Mouse (Mus musculus) adrenal gland, postnatal 4 days (tissue): ENCODE results near the gene Qrsl1. TPM values are rescaled to one million over a fixed set of nuclear protein-coding genes. Genes with fewer than 3 reads are reported as not detected.

ENCODE experiments used
- DNase-seq, 2 experiments: peaks; one replicate each; pipeline ENCODE4 v3.0.0; 2021 to 2022; ENCODE audit warnings: low spot score in 2 of 2, mixed read lengths in 2 of 2
- total RNA-seq, 2 experiments: library from RNA; stranded (reverse); gene quantifications; 2 replicates each; pipeline ENCODE4 v1.2.3; 2021

Gene Qrsl1
- total RNA-seq, 2 experiments from 2014 or later = 12.3 to 13.5 TPM

DNA sequence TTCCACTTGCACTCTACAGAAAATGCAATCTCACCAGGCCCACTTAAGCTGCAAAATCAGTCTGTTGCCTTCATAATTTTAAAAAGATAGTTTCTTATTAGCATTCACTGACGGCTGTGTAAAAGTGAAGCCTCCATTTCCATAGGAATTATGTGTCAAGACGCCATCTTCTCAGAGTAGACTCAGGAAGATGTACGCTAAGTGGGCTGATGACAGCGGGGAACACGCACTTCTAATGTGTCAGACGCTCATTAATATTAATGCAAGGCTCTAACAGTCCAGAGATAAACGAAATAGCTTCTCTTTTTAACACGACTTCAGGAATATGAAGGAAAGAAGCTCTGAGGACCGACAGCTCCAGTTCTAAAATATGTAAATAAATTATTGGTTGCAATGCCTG lies 13.9 kb downstream of the Qrsl1 start:
- no peak for DNase-seq

DNA sequence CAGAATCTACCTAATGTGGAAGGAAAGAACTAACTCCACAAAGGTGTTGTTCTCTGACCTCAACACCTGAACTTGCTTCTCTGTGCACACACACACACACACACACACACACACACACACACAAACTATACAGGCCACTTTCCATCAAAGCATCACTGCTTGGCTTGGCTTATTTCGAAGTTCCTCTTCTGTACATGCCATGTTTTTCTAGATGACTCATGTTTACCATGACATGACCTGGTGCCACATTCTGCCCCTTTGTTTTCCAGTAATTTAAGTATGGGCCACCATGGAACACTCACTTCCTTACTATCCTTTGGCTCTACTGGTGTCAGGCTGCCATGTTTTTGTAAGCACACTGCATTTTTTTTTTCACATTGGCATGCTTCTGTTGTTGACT lies 30.1 kb downstream of the Qrsl1 start:
- no peak for DNase-seq

DNA sequence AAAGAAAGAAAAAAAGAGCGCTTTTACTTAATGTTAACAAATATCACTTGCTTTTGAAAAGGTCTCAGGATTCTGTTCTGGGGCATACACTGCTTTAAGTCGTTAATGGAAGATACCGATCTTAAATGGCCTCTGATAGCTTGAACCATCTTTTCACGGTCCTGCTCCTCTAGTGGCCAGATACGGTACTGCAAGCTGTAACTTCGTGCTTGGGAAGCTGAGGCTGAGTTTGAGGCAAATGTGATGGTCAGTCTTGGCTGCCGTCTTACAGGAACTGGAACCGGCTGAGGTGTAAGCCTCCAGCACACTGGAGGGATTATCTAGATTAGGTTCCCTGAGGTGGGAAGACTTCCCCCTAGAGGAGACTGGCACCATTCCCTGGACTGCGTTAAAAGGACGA lies 30.8 kb downstream of the Qrsl1 start:
- DNase-seq = no peak

DNA sequence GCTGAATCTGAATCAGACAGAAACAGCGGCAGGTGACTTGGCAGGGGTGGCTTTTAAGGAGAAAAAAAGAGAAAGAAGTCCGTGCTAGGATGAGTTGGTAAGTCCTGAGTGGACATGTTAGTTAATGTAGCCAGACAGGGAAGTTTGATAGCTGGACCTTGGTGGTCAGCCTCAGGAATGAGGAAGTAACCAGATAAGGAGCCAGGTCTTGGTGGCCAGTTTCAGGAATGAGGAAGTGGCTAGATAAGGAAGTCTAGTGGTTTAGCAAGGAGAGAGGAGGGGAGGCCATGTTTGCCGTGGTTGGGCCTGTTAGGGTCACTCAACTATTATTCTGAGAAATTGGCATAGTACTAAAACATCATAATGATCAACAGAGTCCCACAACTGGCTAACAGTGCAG lies 45.2 kb downstream of the Qrsl1 start:
- no peak for DNase-seq

DNA sequence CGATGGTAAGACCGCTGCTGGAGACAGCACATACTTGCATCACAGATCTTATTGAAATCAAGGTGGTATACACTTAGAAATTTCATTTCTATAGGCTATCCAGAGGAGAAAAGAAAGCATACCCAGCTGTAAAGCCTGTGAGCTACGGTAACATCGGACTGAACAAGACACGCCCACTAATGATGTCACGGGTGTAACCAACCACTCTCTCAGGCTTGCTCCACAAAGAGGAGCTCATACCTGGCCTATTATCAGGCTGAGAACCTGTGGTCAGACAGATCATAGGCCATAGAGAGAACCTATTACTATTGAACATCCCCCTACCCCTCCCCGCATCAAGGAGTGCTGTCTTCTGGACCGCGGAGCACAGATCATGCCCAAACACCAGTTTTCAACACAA lies 45.6 kb downstream of the Qrsl1 start:
- DNase-seq = no peak

DNA sequence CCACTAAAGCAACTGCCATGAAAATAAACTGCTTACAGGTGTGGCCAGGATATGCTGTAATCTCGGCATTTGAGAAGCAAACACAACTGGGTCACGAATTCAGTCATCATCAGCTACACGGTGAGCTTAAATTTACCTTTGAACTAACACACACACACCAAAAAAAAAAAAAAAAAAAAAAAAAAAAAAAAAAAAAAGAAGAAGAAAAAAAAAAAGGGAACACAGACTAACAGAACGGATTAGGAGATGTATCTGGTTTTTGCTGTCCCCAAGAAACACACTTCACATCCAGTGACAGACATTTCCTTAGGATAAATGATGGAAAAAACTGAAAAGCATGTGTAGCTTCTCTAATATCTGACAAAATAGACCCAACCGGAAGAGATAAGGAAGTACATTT lies 49.6 kb downstream of the Qrsl1 start:
- no peak for DNase-seq

DNA sequence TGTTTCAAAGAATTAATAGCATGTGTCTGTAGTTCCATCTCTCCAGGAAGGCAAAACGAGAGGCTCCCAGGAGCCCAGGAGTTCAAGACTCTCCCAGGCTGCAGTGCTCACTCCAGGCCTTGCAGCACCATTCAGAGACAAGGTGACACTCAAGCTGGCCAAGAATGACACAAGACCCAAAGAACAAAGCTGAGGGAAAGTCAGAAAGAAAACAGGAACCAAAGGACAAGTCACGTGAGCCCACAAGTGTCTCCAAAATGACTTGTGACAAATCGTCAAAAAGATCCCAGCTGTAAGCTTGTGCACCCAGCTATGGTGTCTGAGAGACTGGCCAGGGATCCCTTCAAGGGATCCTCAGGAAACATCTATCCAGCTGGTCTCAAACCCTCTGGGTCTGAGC lies 52.1 kb downstream of the Qrsl1 start:
- no peak for DNase-seq

DNA sequence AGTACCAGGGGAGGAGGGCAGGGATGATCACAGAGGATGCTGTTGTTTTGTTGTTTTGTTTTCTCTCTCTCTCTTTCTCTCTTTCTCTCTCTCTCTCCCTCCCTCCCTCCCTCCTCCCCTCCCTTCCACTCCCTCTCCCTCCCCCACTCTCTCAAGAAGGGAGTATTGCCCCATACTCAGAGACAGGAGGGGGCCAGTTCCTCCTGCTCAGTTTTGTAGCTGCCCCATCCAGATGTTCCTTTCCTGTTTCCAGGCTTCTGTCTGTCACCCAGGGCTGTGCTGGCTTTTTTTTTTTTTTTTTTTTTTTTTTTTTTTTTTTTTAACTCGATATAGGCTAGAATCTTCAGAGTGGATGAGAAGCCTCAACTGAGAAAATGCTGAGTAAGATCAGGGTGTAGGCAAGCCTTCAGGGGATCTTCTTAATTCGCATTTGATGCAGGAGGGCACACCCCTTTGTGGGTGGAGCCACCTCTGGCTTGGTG lies 55.4 kb downstream of the Qrsl1 start:
- DNase-seq = no peak

DNA sequence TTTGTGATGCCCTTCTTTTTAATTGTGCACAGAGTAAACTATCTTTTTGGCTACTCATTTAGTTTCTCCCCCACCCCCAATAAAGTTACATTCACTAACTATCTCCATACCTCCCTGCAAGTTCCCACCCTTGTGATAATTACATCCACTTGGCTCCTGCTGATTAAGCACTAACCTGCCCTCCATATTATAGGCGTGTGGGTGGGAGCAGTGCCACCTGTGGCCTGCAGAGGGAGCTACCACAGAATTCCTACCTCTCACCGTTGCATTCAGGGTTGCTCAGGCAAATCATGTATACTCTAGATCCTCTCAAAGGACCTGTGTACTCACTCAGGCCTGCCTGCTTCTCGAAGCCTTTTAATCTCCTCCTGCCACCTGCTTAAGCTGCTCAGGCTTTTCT lies 56.1 kb downstream of the Qrsl1 start:
- DNase-seq = no peak

DNA sequence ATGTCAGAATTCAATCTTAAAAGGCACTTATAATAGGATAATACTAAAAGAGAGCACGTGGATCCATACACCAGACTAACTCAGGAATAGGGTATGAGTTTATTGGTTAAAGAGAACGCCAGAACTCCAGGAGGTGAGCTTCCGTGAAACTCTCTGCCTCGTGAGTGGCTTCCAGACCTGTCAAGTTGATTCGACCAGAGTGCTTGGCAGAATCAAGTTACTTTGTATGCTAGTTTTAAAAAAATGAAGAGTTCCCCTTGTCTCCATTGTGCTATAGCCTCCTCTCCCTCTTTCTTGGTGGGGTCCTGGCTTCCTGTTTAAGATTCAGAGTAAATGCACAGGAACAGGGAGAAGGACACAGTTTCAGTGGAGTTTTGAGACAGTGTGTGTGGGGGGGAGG lies 60.1 kb downstream of the Qrsl1 start:
- no peak for DNase-seq

DNA sequence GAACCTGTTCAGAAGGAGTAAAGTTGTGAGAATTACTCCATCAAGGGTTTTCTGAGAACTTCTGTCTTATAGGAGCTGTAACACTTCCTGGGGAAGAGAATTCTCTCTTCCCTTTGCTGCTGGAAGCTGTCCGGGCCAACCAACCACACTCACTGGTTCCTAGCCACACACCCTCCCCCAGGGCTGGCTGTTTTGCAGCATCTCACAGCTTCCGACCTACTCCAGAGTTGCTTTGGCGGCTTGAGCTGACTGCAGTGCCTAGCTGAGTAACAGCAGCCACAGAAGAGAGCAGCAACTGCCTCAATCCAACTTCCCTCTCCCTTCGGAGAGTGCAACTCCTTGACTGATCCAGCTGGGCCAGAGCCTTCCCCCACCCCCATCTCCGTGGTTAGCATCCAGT lies 68.7 kb downstream of the Qrsl1 start:
- no peak for DNase-seq

DNA sequence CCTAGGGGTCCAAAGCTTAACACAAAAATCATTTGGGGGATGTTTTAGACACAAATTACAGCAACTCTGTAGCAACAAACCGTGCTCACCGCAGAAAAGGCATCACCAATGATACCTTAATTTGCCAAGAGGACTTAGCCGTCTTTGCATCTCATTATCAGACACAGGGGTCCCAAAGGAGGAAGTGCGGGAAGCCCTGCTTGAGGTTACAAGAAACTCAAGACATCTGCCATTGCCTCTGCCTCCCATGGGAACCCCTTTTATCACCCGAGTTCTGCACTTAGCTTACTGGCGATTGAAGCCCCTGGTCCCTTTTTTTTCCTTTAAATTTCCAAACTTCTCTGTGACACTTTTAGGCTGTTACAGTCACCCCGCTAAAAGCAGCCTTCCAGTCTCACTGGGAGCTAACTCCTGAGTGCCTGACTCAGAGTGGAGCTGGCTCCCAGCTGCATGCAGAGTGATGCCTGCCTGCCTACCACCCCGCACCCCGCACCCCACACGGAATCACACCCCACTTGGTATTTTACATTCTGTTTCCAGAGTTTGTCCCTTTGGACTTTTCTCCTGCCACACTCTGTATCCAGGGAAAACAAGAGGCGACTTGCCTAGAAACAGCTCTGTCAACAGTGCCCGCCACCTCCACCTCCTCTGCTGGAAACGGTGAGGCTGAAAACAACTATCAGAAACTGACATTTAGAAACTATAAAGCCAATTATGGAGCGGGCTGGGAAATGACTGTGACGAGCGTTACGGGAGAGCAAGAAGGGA lies 71.1 kb downstream of the Qrsl1 start:
- no peak for DNase-seq

DNA sequence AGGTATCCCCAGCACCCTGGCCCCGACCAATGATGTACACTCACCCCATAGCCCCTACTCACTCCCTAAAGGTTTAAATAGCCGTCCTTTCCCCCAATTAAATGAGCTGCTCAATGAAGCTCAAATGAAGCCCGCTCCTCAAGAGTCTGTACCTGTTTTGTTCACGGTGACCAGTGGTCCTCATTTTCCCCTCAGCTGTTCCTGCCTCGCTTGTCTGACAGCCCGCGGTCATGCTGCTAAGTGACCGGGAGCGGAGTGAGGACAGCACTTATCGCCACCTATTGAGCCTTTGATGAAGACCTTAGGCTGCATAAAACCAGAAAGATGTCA lies 72.9 kb downstream of the Qrsl1 start:
- no peak for DNase-seq

DNA sequence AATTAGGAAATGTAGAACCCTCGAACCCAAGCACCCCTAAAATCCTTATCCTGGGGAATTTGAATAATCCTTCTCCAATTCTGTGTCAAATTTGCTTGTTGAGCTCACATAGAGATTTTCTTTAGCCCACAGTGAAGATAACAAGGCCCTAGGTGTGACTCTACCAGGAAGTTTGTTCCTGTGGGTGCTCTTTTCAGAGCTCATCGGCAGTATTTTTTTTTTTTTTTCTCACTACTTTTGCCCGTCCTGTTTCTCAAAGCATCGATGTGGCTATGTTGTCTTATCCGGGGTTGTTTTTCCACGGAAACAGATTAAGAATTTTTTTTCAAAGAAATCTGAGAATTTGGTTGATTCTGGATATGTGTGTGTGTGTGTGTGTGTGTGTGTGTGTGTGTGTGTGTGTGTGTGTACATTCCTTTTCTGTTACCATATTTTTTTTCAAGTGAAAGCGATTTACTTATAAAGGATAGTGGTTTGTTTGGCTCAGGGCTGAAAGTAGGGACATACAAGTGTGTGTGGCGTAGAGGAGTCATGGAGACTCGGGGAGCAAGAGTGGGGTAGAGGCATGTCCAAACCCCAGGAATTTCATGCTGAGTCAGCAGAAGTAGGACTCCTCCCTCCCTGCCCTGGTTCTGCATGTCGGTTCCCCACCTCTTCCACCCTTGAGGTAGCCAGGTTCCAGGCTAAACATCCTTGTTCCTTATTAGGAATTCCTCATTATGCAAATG lies 73.4 kb downstream of the Qrsl1 start:
- no peak for DNase-seq

DNA sequence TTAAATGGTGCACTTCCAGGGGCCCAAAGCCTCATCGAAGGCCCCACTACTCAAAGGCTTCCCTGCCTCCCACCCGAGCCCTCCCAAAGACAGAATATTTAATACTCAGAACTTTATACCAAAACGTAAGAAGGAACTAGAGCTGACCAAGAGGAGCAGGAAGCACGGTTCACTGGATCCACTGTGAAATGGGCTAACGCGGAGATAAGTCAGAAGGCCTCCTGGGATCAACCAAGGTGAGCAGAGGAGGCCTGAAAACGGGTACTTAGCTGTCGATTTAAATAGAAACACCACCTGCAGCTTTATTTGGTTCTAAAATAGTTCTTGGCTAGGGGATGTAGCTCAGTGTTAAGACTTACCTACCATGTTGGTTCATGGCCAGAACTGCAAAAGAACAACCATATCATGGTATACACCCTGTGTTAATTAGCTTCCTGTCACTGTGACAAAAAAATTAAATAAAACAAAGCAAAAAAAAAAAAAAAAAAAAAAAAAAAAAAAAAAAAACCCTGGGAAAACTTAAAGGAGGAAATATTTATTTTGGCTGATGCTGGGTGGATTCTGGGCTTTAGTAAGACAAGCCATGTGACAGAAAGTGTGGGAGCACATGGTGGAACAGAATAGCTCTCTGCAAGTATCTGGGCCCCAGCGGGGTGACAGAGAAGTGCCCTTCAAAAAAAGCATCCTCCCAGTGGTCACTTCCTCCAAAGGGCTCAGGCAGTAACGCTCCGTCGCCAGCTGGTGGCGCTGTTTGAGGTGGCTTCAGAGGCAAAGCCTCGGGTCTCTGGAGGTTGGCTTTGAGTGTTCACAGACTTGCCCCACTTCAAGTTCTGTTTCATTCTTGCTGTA lies 74.5 kb downstream of the Qrsl1 start:
- DNase-seq = no peak

DNA sequence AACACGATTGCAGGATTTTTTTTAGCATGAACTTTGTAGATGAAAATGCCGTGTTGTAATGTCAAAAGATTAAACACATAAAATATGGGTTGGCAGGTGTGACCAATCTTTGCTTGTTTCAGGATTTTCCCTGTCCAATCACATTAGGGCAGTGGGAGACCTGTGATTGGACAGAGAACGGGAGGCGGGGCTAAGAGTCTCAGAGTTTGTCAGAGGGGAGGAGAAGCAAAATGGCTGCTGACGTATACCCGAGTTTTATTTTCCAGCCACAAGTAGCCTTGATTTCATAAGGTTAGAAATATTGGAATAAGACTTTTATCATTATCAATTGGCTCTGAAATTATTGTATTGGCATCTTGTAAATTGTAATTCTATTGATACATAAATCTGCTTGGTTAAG lies 75.8 kb downstream of the Qrsl1 start:
- DNase-seq = no peak

DNA sequence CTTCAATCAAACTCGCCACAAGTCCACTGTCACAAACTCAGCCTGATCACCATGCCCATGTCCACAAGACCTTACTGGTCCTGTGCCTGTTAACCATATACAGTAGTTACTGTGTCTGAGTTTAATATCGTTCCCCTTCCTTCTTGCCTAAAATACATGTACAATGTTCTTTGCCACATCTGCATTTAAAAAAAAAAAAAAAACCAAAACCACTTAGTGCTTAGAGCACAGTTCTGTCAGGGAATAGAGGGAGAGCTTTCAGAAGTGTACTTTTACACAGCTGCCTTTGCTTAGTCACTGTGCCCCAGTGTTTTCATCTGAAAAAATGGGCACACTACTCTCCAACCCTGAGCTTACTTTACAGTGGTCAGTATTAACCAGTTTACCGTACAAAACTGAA lies 76.8 kb downstream of the Qrsl1 start:
- no peak for DNase-seq

Other genes starting within 250 kb of the Qrsl1 start
- gene Rtn4ip1, start 62 bp upstream of the Qrsl1 start, total RNA-seq = 10 to 100 TPM; 18.4 to 19.3 TPM
- 1 to 10 TPM; 3.0 to 4.3 TPM for gene Crybg1, start 247.1 kb upstream of the Qrsl1 start, total RNA-seq